Comparison of ENCODE assay signal across 8 mouse cellular contexts in the genomic region with DNA sequence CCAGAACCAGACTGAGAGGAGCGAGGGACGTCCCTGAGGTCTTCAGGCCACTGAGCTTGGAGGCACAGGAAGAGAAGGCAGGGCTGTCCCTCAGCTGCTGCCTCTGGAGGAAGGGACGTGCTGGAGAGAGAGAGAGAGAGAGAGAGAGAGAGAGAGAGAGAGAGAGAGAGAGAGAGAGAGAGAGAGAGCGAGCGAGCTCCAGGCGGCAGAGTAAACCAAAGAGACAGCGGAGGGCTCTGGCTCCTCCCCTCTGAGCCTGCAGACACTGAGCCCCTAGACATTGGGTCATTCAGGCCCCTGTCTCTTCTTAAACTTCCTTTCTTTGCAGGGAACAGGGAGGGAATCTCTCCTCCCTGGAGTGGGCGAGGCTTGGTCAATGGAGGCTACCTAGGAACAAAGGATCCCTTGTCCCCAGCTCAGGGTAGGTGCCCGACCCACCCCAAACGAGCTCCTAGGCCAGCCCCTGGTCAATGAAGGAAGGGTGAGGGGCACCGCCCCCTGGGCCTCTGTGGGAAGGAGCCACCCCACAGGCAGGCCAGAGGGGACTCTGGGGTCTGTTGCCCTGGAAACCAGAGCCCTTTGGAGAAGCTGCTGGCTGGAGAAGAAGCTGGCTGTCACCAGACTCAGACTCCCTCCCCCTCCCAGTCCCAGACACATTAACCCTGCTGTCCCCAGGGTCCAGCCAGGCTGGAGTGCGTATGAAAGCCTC. TPM values are rescaled to one million over a fixed set of nuclear protein-coding genes. Genes with fewer than 3 reads are reported as not detected.
A peak's percentile ranks its signal among the peaks of the same experiment; 100 is the strongest.
DNase-seq lines count a peak whose midpoint lies in the region; ATAC-seq and TF ChIP-seq lines count a peak whose summit lies in the region.

No protein-coding gene starts in this region.

- WGBS in forebrain, embryonic 15.5 days = 3% methylated on average over 11 of the region's 12 CpGs
- WGBS in hindbrain, embryonic 10.5 days = under 1% methylated on average over 11 of the region's 12 CpGs
- WGBS in thymus, adult 2 months = 43% methylated on average over 12 of the region's 12 CpGs

- TF ChIP-seq CTCF in thymus, adult 2 months (IDR thresholded peaks at IDR 0.05; ENCODE audit: borderline replicate concordance, control insufficient read depth, extremely low read depth, insufficient read depth, low read length, poor library complexity) = no peak

- no peak for TF ChIP-seq POLR2A in thymus, adult 2 months (IDR thresholded peaks at IDR 0.05; ENCODE audit: control insufficient read depth, extremely low read depth, insufficient read depth, low read length, poor library complexity)

- H3K27me3 ChIP-seq in forebrain, embryonic 15.5 days = no peaks in the 10 kb centered on the region
- no peaks in the 10 kb centered on the region for H3K27me3 ChIP-seq in hindbrain, embryonic 10.5 days (ENCODE audit: insufficient read depth, poor library complexity, severe bottlenecking)
- no peaks in the 10 kb centered on the region for H3K27me3 ChIP-seq in thymus, adult 2 months (ENCODE audit: control insufficient read depth, insufficient read depth, low read length)

- peak; percentile 52 for DNase-seq in layer of hippocampus, adult 11-12 months (ENCODE audit: low spot score)
- DNase-seq in layer of hippocampus, postnatal 25 days (ENCODE audit: extremely low spot score in 1 of 2, low spot score in 1 of 2) = no peak
- DNase-seq in hindbrain, embryonic 10.5 days (ENCODE audit: low spot score) = peak; percentile 97
- peak; percentile 69 for DNase-seq in layer of hippocampus, adult 9-11 months
- peak; percentile 82 for DNase-seq in lung, postnatal 10 days
- peak; percentile 56 to 58 for DNase-seq in right cerebral cortex, postnatal 36 days (ENCODE audit: low spot score in 2 of 2)
- DNase-seq in thymus, adult 2 months = no peak

- peaks cover 55% of the 10 kb centered on the region for H3K4me1 ChIP-seq in forebrain, embryonic 15.5 days
- H3K4me1 ChIP-seq in hindbrain, embryonic 10.5 days (replicated peaks) = peaks cover 87% of the 10 kb centered on the region
- no peaks in the 10 kb centered on the region; the same call in none of the 2 replicates for H3K4me1 ChIP-seq in thymus, adult 2 months (replicated peaks; ENCODE audit: control insufficient read depth, insufficient read depth, low read length)

- no peaks in the 10 kb centered on the region for H3K36me3 ChIP-seq in forebrain, embryonic 15.5 days
- peaks cover 26% of the 10 kb centered on the region for H3K36me3 ChIP-seq in hindbrain, embryonic 10.5 days
- H3K36me3 ChIP-seq in thymus, adult 2 months (ENCODE audit: control insufficient read depth, insufficient read depth, low read length) = no peaks in the 10 kb centered on the region

- peak overlapping the region; percentile 86 for H3K27ac ChIP-seq in forebrain, embryonic 15.5 days (replicated peaks)
- H3K27ac ChIP-seq in hindbrain, embryonic 10.5 days = peak overlapping the region; percentile 97
- H3K27ac ChIP-seq in thymus, adult 2 months (ENCODE audit: control insufficient read depth, insufficient read depth, low read length) = no peak overlapping the region

- peak; percentile 85 for ATAC-seq in forebrain, embryonic 15.5 days (replicated peaks)

- H3K4me2 ChIP-seq in forebrain, embryonic 15.5 days (replicated peaks) = peak overlapping the region; percentile 19

- peak overlapping the region; percentile 8; the same call in 1 of the 2 replicates for H3K9ac ChIP-seq in forebrain, embryonic 15.5 days (replicated peaks)

- H3K4me3 ChIP-seq in forebrain, embryonic 15.5 days = no peak overlapping the region
- H3K4me3 ChIP-seq in hindbrain, embryonic 10.5 days = peak overlapping the region; percentile 42
- no peak overlapping the region for H3K4me3 ChIP-seq in thymus, adult 2 months (ENCODE audit: control insufficient read depth, insufficient read depth, low read length)

- no peaks in the 10 kb centered on the region for H3K9me3 ChIP-seq in forebrain, embryonic 15.5 days
- H3K9me3 ChIP-seq in hindbrain, embryonic 10.5 days = no peaks in the 10 kb centered on the region

RNA-seq across cellular contexts. Expression of a gene that starts 41.2 kb away (rescaled TPM):
- total RNA-seq in layer of hippocampus, postnatal 25 days (2021) = 10 to 100 TPM; 43.4 to 46.6 TPM
- polyA plus RNA-seq in forebrain, embryonic 15.5 days (2015; fragmentation: Nextera tagmentation; extraction: Ambion mirVana) = 24.5 and 26.9 TPM in 2 replicates
- 23.7 and 32.3 TPM in 2 replicates for polyA plus RNA-seq in hindbrain, embryonic 10.5 days (2016; fragmentation: Nextera tagmentation; extraction: Ambion mirVana)
- 22.2 and 26.0 TPM in 2 replicates for polyA plus RNA-seq in thymus, adult 2 months (2012; rRNA removed)

Comparison
In these comparisons a context has a peak if more than half of its experiments do, and no peak if none do; other contexts are left out.
1. DNase-seq: peak in layer of hippocampus, adult 11-12 months (single experiment), hindbrain, embryonic 10.5 days (single experiment), layer of hippocampus, adult 9-11 months (single experiment), lung, postnatal 10 days (single experiment) and right cerebral cortex, postnatal 36 days (2 of 2); none in layer of hippocampus, postnatal 25 days (0 of 2) and thymus, adult 2 months (single experiment).